Mouse (Mus musculus): Measurements from ENCODE around the gene Meis3.

- TF ChIP-seq CTCF (IDR thresholded peaks at IDR 0.05; ENCODE audit: extremely low read depth, insufficient read depth, low read length) (no peak), POLR2A (IDR thresholded peaks at IDR 0.05; ENCODE audit: extremely low read depth, insufficient read depth, low read length) (no peak)
Measured at GRCm38 (mm10) chr7:16210862-16211365, 36.0 kb downstream of the Meis3 start.
